Mouse (Mus musculus): ENCODE measurements around the gene Cdkn2d.

- TF ChIP-seq CTCF (IDR thresholded peaks at IDR 0.05; ENCODE audit: insufficient read depth, low read length) (no peak), POLR2A (IDR thresholded peaks at IDR 0.05; ENCODE audit: borderline replicate concordance, extremely low read depth, low read depth, low read length) (no peak)
These were observed 22.9 kb downstream of the Cdkn2d start for GRCm38 (mm10) chr9:21268305-21268704.

Measured in lung, adult 2 months (tissue).